In genomic region chr4:139725421-139725820, GRCm38 (mm10) we compare ENCODE assay signal across 19 mouse cellular contexts.
DNase-seq lines count a peak whose midpoint lies in the region; ATAC-seq lines count a peak whose summit lies in the region.
"Had no signal": no experiment of that assay in that cellular context is flagged by ENCODE, and none has a peak within 500 bp of the region (broad histone marks: within the 10 kb centered on the region; RNA-seq: fewer than 3 reads in every experiment).

No protein-coding gene starts in this region.

- ATAC-seq in forebrain, embryonic 14.5 days, result no peak
- ATAC-seq in forebrain, embryonic 13.5 days, result no peak
- ATAC-seq in midbrain, embryonic 11.5 days (ENCODE audit: low FRiP score), result no peak
- no peak; the same call in 1 of the 2 replicates for ATAC-seq in midbrain, embryonic 16.5 days
- ATAC-seq: forebrain, embryonic 15.5 days; intestine, embryonic 15.5 days; Patski had no signal

- no peak overlapping the region for H3K4me2 ChIP-seq in forebrain, embryonic 14.5 days (ENCODE audit: low read length)
- H3K4me2 ChIP-seq in forebrain, embryonic 13.5 days, result no peak overlapping the region
- H3K4me2 ChIP-seq in midbrain, embryonic 11.5 days, result no peak overlapping the region
- no peak overlapping the region for H3K4me2 ChIP-seq in midbrain, embryonic 16.5 days (ENCODE audit: low read length)
- H3K4me2 ChIP-seq: forebrain, embryonic 15.5 days; intestine, embryonic 15.5 days had no signal

- H3K4me3 ChIP-seq in forebrain, embryonic 14.5 days (ENCODE audit: low read depth, low read length), result no peak overlapping the region
- no peak overlapping the region for H3K4me3 ChIP-seq in forebrain, embryonic 13.5 days
- H3K4me3 ChIP-seq in midbrain, embryonic 11.5 days (ENCODE audit: low read depth, low read length), result no peak overlapping the region
- H3K4me3 ChIP-seq in midbrain, embryonic 16.5 days (ENCODE audit: low read depth, low read length), result no peak overlapping the region
- H3K4me3 ChIP-seq: embryonic facial prominence, embryonic 13.5 days; forebrain, embryonic 15.5 days; heart, adult 2 months; intestine, embryonic 15.5 days had no signal

- H3K9ac ChIP-seq in forebrain, embryonic 14.5 days (ENCODE audit: low read length), result no peak overlapping the region
- H3K9ac ChIP-seq in forebrain, embryonic 13.5 days, result no peak overlapping the region
- no peak overlapping the region for H3K9ac ChIP-seq in midbrain, embryonic 11.5 days (ENCODE audit: low read length)
- no peak overlapping the region for H3K9ac ChIP-seq in midbrain, embryonic 16.5 days (ENCODE audit: low read depth, low read length)
- H3K9ac ChIP-seq: embryonic facial prominence, embryonic 13.5 days; forebrain, embryonic 15.5 days; intestine, embryonic 15.5 days had no signal

- 66% methylated on average over 15 of the region's 15 CpGs for WGBS in forebrain, embryonic 14.5 days
- 75% methylated on average over 15 of the region's 15 CpGs for WGBS in forebrain, embryonic 13.5 days
- WGBS in midbrain, embryonic 11.5 days, result 66% methylated on average over 15 of the region's 15 CpGs
- WGBS in midbrain, embryonic 16.5 days, result 58% methylated on average over 15 of the region's 15 CpGs

- peak; percentile 23 for DNase-seq in forebrain, embryonic 14.5 days (ENCODE audit: low spot score)
- DNase-seq in midbrain, embryonic 11.5 days (ENCODE audit: low spot score, missing footprints), result peak; percentile 82
- peak; percentile 24 for DNase-seq in retina, postnatal 1 day
- DNase-seq in retina, embryonic 14.5 days (ENCODE audit: low spot score), result no peak
- no peak for DNase-seq in kidney, postnatal 4 days
- no peak for DNase-seq in lung, postnatal 14 days
- DNase-seq: adrenal gland, adult 8-10 months; adrenal gland, postnatal 36 days; cerebellum, adult 11 months; cerebellum, adult 8-10 months; cerebellum, postnatal 14 days; gastrocnemius, postnatal 10 days; heart, adult 2 months had no signal

- H3K9me3 ChIP-seq in forebrain, embryonic 14.5 days (replicated peaks; ENCODE audit: control insufficient read depth, low read length), result no peaks in the 10 kb centered on the region; the same call in 1 of the 2 replicates
- 0 out of 2 replicates have a peak, but pooled peaks cover 4% of the 10 kb centered on the region for H3K9me3 ChIP-seq in forebrain, embryonic 13.5 days (replicated peaks)
- peaks cover 2% of the 10 kb centered on the region; the same call in 1 of the 2 replicates for H3K9me3 ChIP-seq in midbrain, embryonic 11.5 days (ENCODE audit: control insufficient read depth, low read length)
- no peaks in the 10 kb centered on the region for H3K9me3 ChIP-seq in midbrain, embryonic 16.5 days (replicated peaks; ENCODE audit: control insufficient read depth, low read length, poor library complexity, severe bottlenecking)
- H3K9me3 ChIP-seq: embryonic facial prominence, embryonic 13.5 days; forebrain, embryonic 15.5 days; intestine, embryonic 15.5 days had no signal

- H3K27me3 ChIP-seq in forebrain, embryonic 14.5 days (replicated peaks; ENCODE audit: control insufficient read depth, insufficient read depth, low read length), result no peaks in the 10 kb centered on the region
- H3K27me3 ChIP-seq in forebrain, embryonic 13.5 days, result no peaks in the 10 kb centered on the region
- no peaks in the 10 kb centered on the region for H3K27me3 ChIP-seq in midbrain, embryonic 11.5 days (ENCODE audit: control insufficient read depth, insufficient read depth, low read length)
- H3K27me3 ChIP-seq in midbrain, embryonic 16.5 days (ENCODE audit: control insufficient read depth, insufficient read depth, low read depth, low read length), result no peaks in the 10 kb centered on the region
- H3K27me3 ChIP-seq: forebrain, embryonic 15.5 days; Patski had no signal

- H3K4me1 ChIP-seq in forebrain, embryonic 14.5 days (ENCODE audit: control insufficient read depth, insufficient read depth, low read length), result no peaks in the 10 kb centered on the region
- H3K4me1 ChIP-seq in forebrain, embryonic 13.5 days, result no peaks in the 10 kb centered on the region
- H3K4me1 ChIP-seq in midbrain, embryonic 11.5 days (ENCODE audit: control insufficient read depth, insufficient read depth, low read length), result peaks cover 5% of the 10 kb centered on the region; the same call in 1 of the 2 replicates
- peaks cover 3% of the 10 kb centered on the region; the same call in 1 of the 2 replicates for H3K4me1 ChIP-seq in midbrain, embryonic 16.5 days (ENCODE audit: control insufficient read depth, insufficient read depth, low read length)
- H3K4me1 ChIP-seq: intestine, embryonic 15.5 days had no signal

- H3K27ac ChIP-seq in forebrain, embryonic 14.5 days (ENCODE audit: low read depth, low read length), result no peak overlapping the region
- no peak overlapping the region for H3K27ac ChIP-seq in forebrain, embryonic 13.5 days
- no peak overlapping the region for H3K27ac ChIP-seq in midbrain, embryonic 11.5 days (ENCODE audit: low read depth, low read length)
- no peak overlapping the region for H3K27ac ChIP-seq in midbrain, embryonic 16.5 days (ENCODE audit: low read length)
- H3K27ac ChIP-seq: embryonic facial prominence, embryonic 13.5 days; forebrain, embryonic 15.5 days; heart, adult 2 months; intestine, embryonic 15.5 days had no signal

- H3K36me3 ChIP-seq in forebrain, embryonic 14.5 days (ENCODE audit: control insufficient read depth, insufficient read depth, low read length), result no peaks in the 10 kb centered on the region
- no peaks in the 10 kb centered on the region for H3K36me3 ChIP-seq in forebrain, embryonic 13.5 days (ENCODE audit: poor library complexity, severe bottlenecking)
- no peaks in the 10 kb centered on the region for H3K36me3 ChIP-seq in midbrain, embryonic 11.5 days (ENCODE audit: control insufficient read depth, insufficient read depth, low read length)
- H3K36me3 ChIP-seq in midbrain, embryonic 16.5 days (ENCODE audit: control insufficient read depth, insufficient read depth, low read length), result no peaks in the 10 kb centered on the region
- H3K36me3 ChIP-seq: embryonic facial prominence, embryonic 13.5 days; forebrain, embryonic 15.5 days; intestine, embryonic 15.5 days had no signal

Comparison
In these comparisons a context has a peak if more than half of its experiments do, and no peak if none do; other contexts are left out.
1. DNase-seq: peak in forebrain, embryonic 14.5 days (single experiment), midbrain, embryonic 11.5 days (single experiment) and retina, postnatal 1 day (single experiment); none in retina, embryonic 14.5 days (single experiment), kidney, postnatal 4 days (0 of 2) and lung, postnatal 14 days (single experiment).